Mouse (Mus musculus) MEL (cell line): ENCODE data around the gene Sgf29.

ENCODE experiments used
- EP300 ChIP-seq, 2 experiments: IDR thresholded peaks; 2 replicates each; pipeline ENCODE4 v1.6.1; 2011; ENCODE audit warnings: improper control_type of control experiment in 2 of 2, low read length in 2 of 2, low read depth in 1 of 2, mild to moderate bottlenecking in 1 of 2
- GATA1 ChIP-seq: IDR thresholded peaks from 2 replicates; pipeline ENCODE4 v1.6.1; 2011; ENCODE audit warnings: low read depth, low read length, improper control_type of control experiment
- POLR2AphosphoS5 ChIP-seq: IDR thresholded peaks from 2 replicates; pipeline ENCODE4 v1.6.1; 2012; ENCODE audit warnings: low read depth, borderline replicate concordance, mild to moderate bottlenecking, inconsistent platforms, low read length, moderate library complexity, mixed read lengths

GRCm38 (mm10) chr7:126628111-126628510, 21.0 kb upstream of the Sgf29 start:
- TF ChIP-seq GATA1 = no peak
- no peak for TF ChIP-seq EP300 (IDR thresholded peaks at IDR 0.05; ENCODE audit: low read depth in 1 of 2, low read length in 2 of 2)
- no peak for TF ChIP-seq POLR2AphosphoS5
